Mouse (Mus musculus) midbrain, embryonic 12.5 days (tissue): ENCODE results near the gene B3galt4. TPM values are rescaled to one million over a fixed set of nuclear protein-coding genes. Genes with fewer than 3 reads are reported as not detected.

Experiments used
- ATAC-seq: fragments of 200-750 bp; cut with Nextera tagmentation; 2 replicates; pipeline ENCODE4 v1.8.0; 2017; ENCODE audit warnings: low read depth, moderate TSS enrichment, moderate library complexity; ENCODE audit not compliant: low FRiP score
- H3K27ac ChIP-seq: fragments of 300-500 bp; sonication (generic); replicated peaks from 2 replicates; pipeline ENCODE4 v1.5.1; 2016; ENCODE audit warnings: mild to moderate bottlenecking
- H3K27me3 ChIP-seq: fragments of 300-500 bp; sonication (generic); 2 replicates; pipeline ENCODE4 v1.6.1; 2016; ENCODE audit warnings: mild to moderate bottlenecking
- H3K36me3 ChIP-seq: fragments of 300-500 bp; sonication (generic); 2 replicates; pipeline ENCODE4 v1.6.1; 2016
- H3K4me1 ChIP-seq: fragments of 300-500 bp; sonication (generic); 2 replicates; pipeline ENCODE4 v1.6.1; 2016
- H3K4me2 ChIP-seq: fragments of 300-500 bp; sonication (generic); replicated peaks from 2 replicates; pipeline ENCODE4 v1.6.1; 2016; ENCODE audit warnings: mild to moderate bottlenecking, moderate library complexity
- H3K4me3 ChIP-seq: fragments of 300-500 bp; sonication (generic); 2 replicates; pipeline ENCODE4 v1.5.1; 2016; ENCODE audit warnings: mild to moderate bottlenecking
- H3K9ac ChIP-seq: fragments of 300-500 bp; sonication (generic); replicated peaks from 2 replicates; pipeline ENCODE4 v1.6.1; 2016; ENCODE audit warnings: mild to moderate bottlenecking, moderate library complexity
- H3K9me3 ChIP-seq: fragments of 300-500 bp; sonication (generic); 2 replicates; pipeline ENCODE4 v1.6.1; 2016; ENCODE audit warnings: mild to moderate bottlenecking
- WGBS: fragments of 180-500 bp; shearing (Covaris S2); methylation state at CpG from one replicate; pipeline ENCODE4 v1.1.7; 2016; 5-methylcytosine and 5-hydroxymethylcytosine counted together
- polyA plus RNA-seq: library from polyadenylated mRNA; unstranded; fragments of >200 nt; fragmentation: Nextera tagmentation; extraction: Ambion mirVana; gene quantifications from 2 replicates; pipeline ENCODE4 v1.2.1, GENCODE M21; 2016

Gene B3galt4
- polyA plus RNA-seq, 1 experiment from 2014 or later: 8.7 TPM

DNA sequence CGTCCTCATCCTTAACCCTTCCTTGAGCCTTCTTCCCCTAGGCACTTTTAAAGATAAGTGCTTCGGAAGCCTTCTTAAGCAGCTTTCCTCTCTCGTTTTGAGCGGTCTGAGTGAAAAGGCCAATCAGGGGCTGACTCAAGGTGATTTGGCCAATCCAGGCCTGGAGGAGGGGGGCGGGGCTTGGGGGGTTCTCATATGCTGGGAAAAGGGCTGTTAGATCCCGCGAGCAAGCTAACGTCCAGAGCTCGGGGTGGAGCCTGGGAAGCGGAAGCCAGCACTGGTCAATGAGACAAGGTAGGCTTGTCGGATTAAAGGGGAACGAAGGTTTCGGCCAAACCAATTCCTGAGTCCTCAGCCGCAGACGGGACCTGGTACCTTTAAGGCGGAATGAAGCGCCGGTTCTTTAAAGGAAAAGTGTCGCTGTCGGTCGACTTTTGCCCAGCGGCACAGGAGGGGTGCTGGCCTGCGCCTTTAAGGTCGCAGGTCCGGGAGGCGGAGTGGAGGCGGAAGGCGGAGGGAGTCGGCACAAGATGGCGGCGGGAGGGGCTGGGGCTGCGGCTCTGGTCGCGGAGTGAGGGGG is 35.5 kb downstream of the B3galt4 start, which contains the start of the genes Tapbp and Zbtb22:
Gene Tapbp (plus strand): TSS at position 229 of the 580 bp plus-strand sequence.
Gene Zbtb22 (plus strand): TSS at position 234 of the 580 bp plus-strand sequence.
- ATAC-seq: peak; percentile 92
- H3K36me3 ChIP-seq: peaks cover 54% of the 10 kb centered on the region
- peaks cover 14% of the 10 kb centered on the region for H3K27me3 ChIP-seq
- H3K4me2 ChIP-seq: peak within 1 kb of the TSS; percentile 53
- no peaks in the 10 kb centered on the region for H3K9me3 ChIP-seq
- under 1% methylated on average over 32 of the region's 34 CpGs for WGBS
- H3K4me3 ChIP-seq: peak within 1 kb of the TSS; percentile 68
- H3K4me1 ChIP-seq: peaks cover 51% of the 10 kb centered on the region
- H3K9ac ChIP-seq: peak within 1 kb of the TSS; percentile 66
- peak within 1 kb of the TSS; percentile 88 for H3K27ac ChIP-seq

- Histone ChIP-seq H3K9me3 (no peaks in the 10 kb centered on the region), H3K9ac (0 out of 2 replicates have a peak overlapping the region, but pooled peaks have one; percentile 28), H3K27me3 (peaks cover 14% of the 10 kb centered on the region), H3K27ac (peak overlapping the region; percentile 88), H3K36me3 (peaks cover 54% of the 10 kb centered on the region), H3K4me1 (peaks cover 51% of the 10 kb centered on the region), H3K4me2 (peak overlapping the region; percentile 53), H3K4me3 (peak overlapping the region; percentile 68; the same call in 1 of the 2 replicates)
- WGBS: 67% methylated on average over 13 of the region's 13 CpGs
- ATAC-seq: no peak
Observed at GRCm38 (mm10) chr17:33914969-33915391, 36.3 kb downstream of the B3galt4 start.

DNA sequence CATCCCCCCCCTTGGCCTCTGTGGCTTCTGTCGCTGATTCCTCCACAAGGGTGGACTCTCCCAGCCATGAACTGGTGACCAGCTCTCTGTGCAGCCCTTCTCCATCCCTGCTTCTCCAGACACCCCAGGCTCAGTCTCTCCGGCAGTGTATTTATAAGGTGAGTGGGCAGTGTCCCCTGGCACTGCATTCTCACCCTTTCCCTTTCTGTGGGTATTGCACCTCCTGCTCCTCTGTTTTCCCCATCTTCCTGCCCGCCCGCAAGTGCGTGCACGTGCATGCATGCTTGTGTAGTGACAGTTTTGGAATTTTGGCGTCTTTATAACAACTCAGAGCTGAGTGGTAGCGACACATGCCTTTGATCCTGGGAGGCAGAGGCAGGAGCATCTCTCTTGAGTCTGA is 37.4 kb downstream of the B3galt4 start:
- no peak for ATAC-seq
- no peak overlapping the region for H3K9ac ChIP-seq

GRCm38 (mm10) chr17:33913264-33913663 is 38.0 kb downstream of the B3galt4 start:
- Histone ChIP-seq H3K9ac (no peak overlapping the region), H3K4me2 (no peak overlapping the region), H3K4me3 (no peak overlapping the region), H3K36me3 (peaks cover 50% of the 10 kb centered on the region), H3K27me3 (peaks cover 10% of the 10 kb centered on the region), H3K4me1 (peaks cover 45% of the 10 kb centered on the region), H3K9me3 (no peaks in the 10 kb centered on the region), H3K27ac (no peak overlapping the region)
- no peak for ATAC-seq
- WGBS: 91% methylated on average over 10 of the region's 10 CpGs

More for the DNA sequence above, 37.4 kb downstream of the B3galt4 start:
- WGBS: 94% methylated on average over 8 of the region's 8 CpGs
- Histone ChIP-seq H3K4me2 (no peak overlapping the region), H3K27me3 (peaks cover 14% of the 10 kb centered on the region), H3K4me1 (peaks cover 43% of the 10 kb centered on the region), H3K27ac (no peak overlapping the region), H3K9me3 (no peaks in the 10 kb centered on the region), H3K4me3 (0 out of 2 replicates have a peak overlapping the region, but pooled peaks have one; percentile 2), H3K36me3 (peaks cover 54% of the 10 kb centered on the region)

- peaks cover 38% of the 10 kb centered on the region for H3K36me3 ChIP-seq
- H3K9ac ChIP-seq: no peak overlapping the region
- no peak overlapping the region for H3K4me3 ChIP-seq
- no peak overlapping the region for H3K4me2 ChIP-seq
- 91% methylated on average over 28 of the region's 28 CpGs for WGBS
- H3K27me3 ChIP-seq: no peaks in the 10 kb centered on the region
- no peaks in the 10 kb centered on the region for H3K9me3 ChIP-seq
- H3K27ac ChIP-seq: no peak overlapping the region
- H3K4me1 ChIP-seq: peaks cover 42% of the 10 kb centered on the region
- no peak for ATAC-seq
Observed at GRCm38 (mm10) chr17:33911813-33912414, 39.4 kb downstream of the B3galt4 start.

DNA sequence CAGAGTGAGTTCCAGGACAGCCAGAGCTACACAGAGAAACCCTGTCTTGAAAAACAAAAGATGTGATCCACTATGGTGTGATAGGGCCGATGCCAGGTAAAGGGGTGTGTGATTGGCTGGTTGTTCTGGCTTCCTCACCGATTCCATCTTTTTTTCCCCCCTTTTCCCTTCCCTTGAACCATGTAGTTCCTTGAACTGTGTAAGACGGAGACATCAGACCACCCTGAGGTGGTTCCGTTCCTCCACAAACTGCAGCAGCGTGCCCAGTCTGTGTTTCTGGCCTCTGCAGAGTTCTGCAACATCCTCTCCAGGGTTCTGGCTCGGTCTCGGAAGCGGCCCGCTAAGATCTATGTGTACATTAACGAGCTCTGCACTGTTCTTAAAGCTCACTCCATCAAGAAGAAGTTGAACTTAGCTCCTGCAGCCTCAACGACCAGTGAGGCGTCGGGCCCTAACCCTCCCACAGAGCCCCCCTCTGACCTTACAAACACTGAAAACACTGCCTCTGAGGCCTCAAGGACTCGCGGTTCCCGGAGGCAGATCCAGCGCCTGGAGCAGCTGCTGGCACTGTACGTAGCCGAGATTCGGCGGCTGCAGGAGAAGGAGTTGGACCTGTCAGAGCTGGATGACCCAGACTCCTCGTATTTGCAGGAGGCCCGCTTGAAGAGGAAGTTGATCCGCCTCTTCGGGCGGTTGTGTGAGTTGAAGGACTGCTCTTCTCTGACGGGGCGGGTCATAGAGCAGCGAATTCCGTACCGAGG is 40.1 kb downstream of the B3galt4 start:
- no peak overlapping the region for H3K4me3 ChIP-seq
- H3K27me3 ChIP-seq: no peaks in the 10 kb centered on the region
- WGBS: 91% methylated on average over 31 of the region's 31 CpGs
- H3K27ac ChIP-seq: no peak overlapping the region
- no peak overlapping the region for H3K9ac ChIP-seq
- H3K36me3 ChIP-seq: peaks cover 38% of the 10 kb centered on the region
- no peak overlapping the region for H3K4me2 ChIP-seq
- ATAC-seq: no peak
- peaks cover 38% of the 10 kb centered on the region for H3K4me1 ChIP-seq
- no peaks in the 10 kb centered on the region for H3K9me3 ChIP-seq

- Histone ChIP-seq H3K9me3 (no peaks in the 10 kb centered on the region), H3K27ac (no peak overlapping the region), H3K4me3 (peak overlapping the region; percentile 81), H3K36me3 (peaks cover 38% of the 10 kb centered on the region), H3K9ac (peak overlapping the region; percentile 88), H3K4me1 (peaks cover 37% of the 10 kb centered on the region), H3K27me3 (no peaks in the 10 kb centered on the region), H3K4me2 (peak overlapping the region; percentile 95)
- 60% methylated on average over 11 of the region's 11 CpGs for WGBS
- no peak for ATAC-seq
Observed at GRCm38 (mm10) chr17:33910346-33911051, 40.8 kb downstream of the B3galt4 start.

DNA sequence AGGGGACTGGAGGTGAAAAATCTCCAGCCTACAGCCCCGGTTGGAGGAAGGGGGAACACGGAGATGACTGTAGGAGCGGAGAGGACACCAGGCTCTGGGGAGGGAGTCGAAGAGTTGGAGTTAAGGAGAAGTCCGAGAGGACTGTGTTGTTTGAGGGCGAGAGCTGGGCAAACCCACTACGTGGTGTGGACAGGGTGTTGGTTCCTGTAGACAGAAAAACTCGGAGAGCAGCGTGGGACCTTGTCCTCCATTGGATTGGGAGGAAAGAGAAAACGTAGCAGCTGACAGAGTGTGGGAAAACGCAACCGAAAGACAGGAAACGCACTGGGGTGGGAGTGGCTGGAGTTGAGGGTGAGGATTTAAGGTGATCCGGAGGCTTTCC is 41.4 kb downstream of the B3galt4 start:
- Histone ChIP-seq H3K4me1 (peaks cover 31% of the 10 kb centered on the region), H3K4me3 (peak overlapping the region; percentile 81), H3K27me3 (no peaks in the 10 kb centered on the region), H3K4me2 (peak overlapping the region; percentile 95), H3K9me3 (no peaks in the 10 kb centered on the region), H3K36me3 (peaks cover 37% of the 10 kb centered on the region), H3K27ac (peak overlapping the region; percentile 76), H3K9ac (peak overlapping the region; percentile 88)
- no peak for ATAC-seq
- WGBS: 0% methylated on average over 14 of the region's 14 CpGs

GRCm38 (mm10) chr17:33909077-33909868 is 42.0 kb downstream of the B3galt4 start, which contains the start of gene Daxx:
Gene Daxx (plus strand): TSS chr17:33909414.
- ATAC-seq: peak; percentile 96
- Histone ChIP-seq H3K36me3 (peaks cover 31% of the 10 kb centered on the region), H3K27ac (peak within 1 kb of the TSS; percentile 86), H3K9ac (peak within 1 kb of the TSS; percentile 88), H3K27me3 (no peaks in the 10 kb centered on the region), H3K4me1 (peaks cover 27% of the 10 kb centered on the region), H3K4me3 (peak within 1 kb of the TSS; percentile 81), H3K4me2 (peak within 1 kb of the TSS; percentile 97), H3K9me3 (no peaks in the 10 kb centered on the region)
- under 1% methylated on average over 68 of the region's 68 CpGs for WGBS

GRCm38 (mm10) chr17:33908331-33909076 is 42.8 kb downstream of the B3galt4 start:
- H3K9ac ChIP-seq: peak overlapping the region; percentile 72
- H3K4me2 ChIP-seq: peak overlapping the region; percentile 97
- no peaks in the 10 kb centered on the region for H3K9me3 ChIP-seq
- WGBS: under 1% methylated on average over 44 of the region's 44 CpGs
- H3K36me3 ChIP-seq: peaks cover 24% of the 10 kb centered on the region
- H3K27me3 ChIP-seq: no peaks in the 10 kb centered on the region
- ATAC-seq: no peak; the same call in 1 of the 2 replicates
- peaks cover 27% of the 10 kb centered on the region for H3K4me1 ChIP-seq
- peak overlapping the region; percentile 81 for H3K4me3 ChIP-seq
- H3K27ac ChIP-seq: peak overlapping the region; percentile 86
